Mouse (Mus musculus) embryonic fibroblast, embryonic 13.5 days (primary cell): Measurements from ENCODE around the gene Tmem184a. TPM values are rescaled to one million over a fixed set of nuclear protein-coding genes. Genes with fewer than 3 reads are reported as not detected.

ENCODE experiments used
- H3K27ac ChIP-seq: 2 replicates; pipeline ENCODE4 v1.5.1; 2012; ENCODE audit warnings: low read length, control low read depth, inconsistent platforms; ENCODE audit not compliant: insufficient read depth
- H3K4me1 ChIP-seq: 2 replicates; pipeline ENCODE4 v1.6.1; 2011; ENCODE audit warnings: low read length; ENCODE audit not compliant: control insufficient read depth, insufficient read depth
- H3K4me3 ChIP-seq: 2 replicates; pipeline ENCODE4 v1.5.1; 2011; ENCODE audit warnings: mild to moderate bottlenecking, control low read depth, low read length; ENCODE audit not compliant: insufficient read depth
- CTCF ChIP-seq: IDR thresholded peaks from 2 replicates; pipeline ENCODE4 v1.5.1; 2011; ENCODE audit warnings: mild to moderate bottlenecking, control low read depth, low read length, moderate library complexity, borderline replicate concordance; ENCODE audit not compliant: insufficient read depth
- POLR2A ChIP-seq: IDR thresholded peaks from 2 replicates; pipeline ENCODE4 v1.6.1; 2011; ENCODE audit warnings: low read depth, mild to moderate bottlenecking, control low read depth, low read length, moderate library complexity
- polyA plus RNA-seq: library from polyadenylated mRNA; stranded (reverse); fragments of >200 nt; gene quantifications from 2 replicates; pipeline ENCODE4 v1.2.4, GENCODE M21; 2011; ENCODE audit warnings: low read depth; ENCODE audit not compliant: missing spikeins, insufficient read length

Tmem184a gene
- not detected in 2 replicates for polyA plus RNA-seq

- TF ChIP-seq POLR2A (no peak), CTCF (no peak)
- Histone ChIP-seq H3K27ac (no peak within 1 kb of the TSS), H3K4me3 (no peak within 1 kb of the TSS), H3K4me1 (no peaks in the 10 kb centered on the region)
Measured at GRCm38 (mm10) chr5:139819538-139820181, at the start of gene Tmem184a. Gene Tmem184a, minus strand, starts transcription at chr5:139819917.

- TF ChIP-seq POLR2A (no peak), CTCF (no peak)
- H3K4me3 ChIP-seq = no peak overlapping the region
Measured at GRCm38 (mm10) chr5:139862759-139863158, 43.0 kb upstream of the Tmem184a start.

GRCm38 (mm10) chr5:139860328-139861104 is 40.8 kb upstream of the Tmem184a start:
- Histone ChIP-seq H3K4me3 (no peak overlapping the region), H3K4me1 (no peaks in the 10 kb centered on the region), H3K27ac (no peak overlapping the region)
- TF ChIP-seq POLR2A (no peak), CTCF (no peak)

More at GRCm38 (mm10) chr5:139862759-139863158, 43.0 kb upstream of the Tmem184a start:
- no peak overlapping the region for H3K27ac ChIP-seq
- H3K4me1 ChIP-seq = no peaks in the 10 kb centered on the region

DNA sequence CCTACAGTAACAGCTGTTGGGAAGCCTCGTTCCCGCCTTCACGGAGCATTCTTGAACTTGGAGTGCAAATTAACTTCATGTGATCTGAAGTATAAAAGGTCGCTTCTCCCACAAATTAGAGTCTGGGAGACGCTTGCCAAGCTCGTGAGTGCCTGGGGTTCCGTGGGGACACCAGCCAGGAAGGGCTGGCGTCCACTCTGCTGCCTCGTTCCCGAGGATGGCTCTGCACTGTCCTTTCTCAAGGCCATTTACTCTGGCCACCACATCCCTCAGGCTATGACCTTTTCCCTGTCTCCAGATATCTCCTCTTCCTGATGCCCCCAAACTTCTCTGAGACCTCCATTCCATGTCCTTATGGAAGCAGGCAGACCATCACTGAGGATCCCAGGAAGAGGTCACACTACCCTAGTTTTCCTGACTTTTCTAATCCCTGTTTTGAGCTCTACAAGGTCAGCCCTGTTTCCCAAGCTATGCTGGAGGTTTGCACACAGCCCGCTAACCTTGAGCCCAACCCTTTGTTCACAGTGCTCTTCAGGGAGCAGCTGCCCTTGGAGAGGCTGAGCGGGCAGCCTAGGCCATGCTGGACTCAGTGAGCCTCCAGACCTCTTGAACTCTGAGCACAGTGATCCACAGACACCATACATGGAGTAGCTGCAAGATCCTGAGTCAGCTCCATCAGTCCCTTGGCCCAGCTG is 30.1 kb upstream of the Tmem184a start:
- no peak overlapping the region for H3K4me3 ChIP-seq
- TF ChIP-seq CTCF (no peak), POLR2A (no peak)
- H3K27ac ChIP-seq = no peak overlapping the region
- H3K4me1 ChIP-seq = 0 out of 2 replicates have a peak, but pooled peaks cover 3% of the 10 kb centered on the region

DNA sequence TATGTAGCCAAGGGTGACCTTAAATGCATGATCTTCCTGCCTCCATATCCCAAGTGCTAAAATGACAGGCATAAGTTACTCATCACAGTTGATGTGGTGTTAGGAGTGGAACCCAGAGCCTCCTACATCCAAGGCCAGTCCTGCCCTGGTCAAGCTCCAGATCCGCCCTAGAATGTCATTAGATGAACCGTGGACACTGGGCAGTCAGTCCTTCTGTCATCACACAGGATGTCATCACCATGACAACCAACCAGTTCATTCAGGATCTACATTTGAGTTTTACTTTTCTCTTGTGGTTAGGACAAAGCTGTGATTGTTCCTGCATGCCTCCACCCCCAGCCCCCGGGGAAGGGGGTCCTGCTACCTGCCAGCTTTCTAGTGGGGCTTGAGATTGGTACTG is 19.4 kb upstream of the Tmem184a start:
- no peak for TF ChIP-seq POLR2A
- TF ChIP-seq CTCF = no peak
- no peaks in the 10 kb centered on the region for H3K4me1 ChIP-seq

GRCm38 (mm10) chr5:139838476-139838892 is 18.8 kb upstream of the Tmem184a start:
- no peak for TF ChIP-seq CTCF
- no peak for TF ChIP-seq POLR2A
- Histone ChIP-seq H3K4me3 (no peak overlapping the region), H3K27ac (no peak overlapping the region), H3K4me1 (no peaks in the 10 kb centered on the region)

More for the DNA sequence above, 19.4 kb upstream of the Tmem184a start:
- H3K27ac ChIP-seq = no peak overlapping the region
- H3K4me3 ChIP-seq = no peak overlapping the region

DNA sequence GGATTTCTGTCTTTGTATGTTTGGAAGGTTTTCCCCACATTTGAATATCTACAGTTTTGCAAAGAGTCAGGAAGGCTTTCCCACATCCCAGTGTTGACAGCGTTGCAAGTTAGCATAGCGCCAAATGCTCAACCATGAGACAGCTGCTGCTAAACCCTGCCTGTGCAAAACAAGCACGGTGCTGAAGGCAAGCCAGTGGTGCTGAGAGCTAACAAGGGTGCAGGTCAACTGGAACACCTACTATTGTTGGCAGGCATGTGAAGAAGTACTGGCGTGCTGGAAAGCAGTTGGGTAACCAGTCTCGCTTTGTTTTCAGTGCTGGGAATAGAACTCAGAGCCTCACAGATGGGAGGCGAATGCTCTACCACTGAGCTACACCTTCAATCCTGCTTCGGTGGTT is 16.0 kb upstream of the Tmem184a start:
- TF ChIP-seq CTCF = no peak
- no peak for TF ChIP-seq POLR2A
- no peak overlapping the region for H3K4me3 ChIP-seq

DNA sequence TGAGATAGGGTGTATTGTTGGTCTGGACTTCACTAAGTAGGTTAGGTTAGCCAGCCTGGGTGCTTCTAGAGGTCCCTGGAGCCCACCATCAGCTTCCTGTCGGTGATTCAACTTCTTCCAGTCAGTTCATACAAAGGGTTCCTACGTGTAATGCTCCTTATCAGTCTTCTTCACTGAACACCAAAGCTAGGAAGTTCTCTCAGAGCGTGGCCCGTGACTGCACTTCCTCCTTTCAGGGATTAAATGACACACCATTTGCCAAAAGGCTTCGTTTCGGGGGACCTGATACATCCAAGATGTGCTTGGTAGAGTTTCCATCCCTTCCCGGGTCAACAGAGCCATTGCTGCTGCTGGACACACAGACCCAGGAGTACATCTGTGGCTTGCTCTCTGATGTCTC is 12.4 kb upstream of the Tmem184a start:
- H3K27ac ChIP-seq = no peak overlapping the region
- TF ChIP-seq CTCF = no peak
- TF ChIP-seq POLR2A = no peak
- no peaks in the 10 kb centered on the region for H3K4me1 ChIP-seq
- no peak overlapping the region for H3K4me3 ChIP-seq

More for the DNA sequence above, 16.0 kb upstream of the Tmem184a start:
- H3K4me1 ChIP-seq = no peaks in the 10 kb centered on the region
- H3K27ac ChIP-seq = no peak overlapping the region

DNA sequence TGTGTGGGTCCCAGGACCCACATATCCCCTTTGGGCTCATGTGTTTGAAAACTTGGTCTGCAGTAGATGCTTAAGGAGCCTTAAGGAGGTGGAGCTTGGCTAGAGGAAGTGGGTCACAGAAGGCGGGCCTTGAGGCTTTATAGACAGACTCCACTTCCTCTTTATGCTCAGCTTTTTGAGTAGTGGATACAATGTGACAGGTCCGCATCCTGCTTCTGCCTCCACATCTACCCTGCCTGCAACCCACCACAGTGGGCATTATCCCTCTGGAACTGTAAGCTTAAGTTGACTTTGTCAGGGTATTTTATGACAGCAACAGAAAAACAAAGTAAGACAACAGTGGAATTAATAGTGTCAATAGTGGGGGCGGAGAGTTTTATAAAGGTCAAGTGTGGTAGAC is 11.0 kb upstream of the Tmem184a start:
- no peak overlapping the region for H3K4me3 ChIP-seq
- TF ChIP-seq POLR2A = no peak

More for the DNA sequence above, 11.0 kb upstream of the Tmem184a start:
- Histone ChIP-seq H3K4me1 (no peaks in the 10 kb centered on the region), H3K27ac (no peak overlapping the region)
